Mouse (Mus musculus) lung, embryonic 15.5 days (tissue): Measurements from ENCODE around the gene Ywhah. TPM values are rescaled to one million over a fixed set of nuclear protein-coding genes. Genes with fewer than 3 reads are reported as not detected.
"Not testable (repeated sequence)": the region's sequence is repeated elsewhere in the genome, so short reads cannot be mapped to it uniquely, and the experiment has no call there.

ENCODE experiments used
- ATAC-seq: fragments of 200-750 bp; cut with Nextera tagmentation; 2 replicates; pipeline ENCODE4 v1.8.0; 2017; ENCODE audit warnings: moderate number of reproducible peaks, borderline replicate concordance; ENCODE audit not compliant: low FRiP score, low TSS enrichment; ENCODE audit errors: extremely low read depth
- H3K27ac ChIP-seq: fragments of 300-500 bp; sonication (generic); 2 replicates; pipeline ENCODE4 v1.5.1; 2015; ENCODE audit warnings: moderate library complexity, mild to moderate bottlenecking, inconsistent platforms
- H3K27me3 ChIP-seq: fragments of 300-500 bp; sonication (generic); 2 replicates; pipeline ENCODE4 v1.6.1; 2015; ENCODE audit warnings: inconsistent platforms
- H3K36me3 ChIP-seq: fragments of 300-500 bp; sonication (generic); 2 replicates; pipeline ENCODE4 v1.6.1; 2015; ENCODE audit warnings: inconsistent platforms
- H3K4me1 ChIP-seq: fragments of 300-500 bp; sonication (generic); 2 replicates; pipeline ENCODE4 v1.6.1; 2015; ENCODE audit warnings: inconsistent platforms
- H3K4me2 ChIP-seq: fragments of 300-500 bp; sonication (generic); 2 replicates; pipeline ENCODE4 v1.6.1; 2015; ENCODE audit warnings: inconsistent platforms, mild to moderate bottlenecking, moderate library complexity
- H3K4me3 ChIP-seq: fragments of 300-500 bp; sonication (generic); 2 replicates; pipeline ENCODE4 v1.5.1; 2015; ENCODE audit warnings: mild to moderate bottlenecking, inconsistent platforms
- H3K9ac ChIP-seq: fragments of 300-500 bp; sonication (generic); 2 replicates; pipeline ENCODE4 v1.6.1; 2015; ENCODE audit warnings: inconsistent platforms
- H3K9me3 ChIP-seq: fragments of 300-500 bp; sonication (generic); 2 replicates; pipeline ENCODE4 v1.6.1; 2016; ENCODE audit warnings: inconsistent platforms
- WGBS: fragments of 180-500 bp; shearing (Covaris S2); methylation state at CpG from one replicate; pipeline ENCODE4 v1.1.7; 2015; 5-methylcytosine and 5-hydroxymethylcytosine counted together
- polyA plus RNA-seq: library from polyadenylated mRNA; unstranded; fragments of >200 nt; fragmentation: Nextera tagmentation; extraction: Ambion mirVana; gene quantifications from 2 replicates; pipeline ENCODE4 v1.2.1, GENCODE M21; 2015

The Ywhah gene
- polyA plus RNA-seq, 1 experiment from 2014 or later = 455 TPM

- Histone ChIP-seq H3K4me2 (no peak overlapping the region), H3K4me1 (0 out of 2 replicates have a peak, but pooled peaks cover 3% of the 10 kb centered on the region), H3K9ac (no peak overlapping the region), H3K36me3 (no peaks in the 10 kb centered on the region), H3K4me3 (no peak overlapping the region), H3K27ac (no peak overlapping the region), H3K9me3 (no peaks in the 10 kb centered on the region), H3K27me3 (no peaks in the 10 kb centered on the region)
- WGBS = 30% methylated on average over 3 of the region's 3 CpGs
- no peak for ATAC-seq
Observed at GRCm38 (mm10) chr5:33034916-33035315, 16.3 kb downstream of the Ywhah start.

DNA sequence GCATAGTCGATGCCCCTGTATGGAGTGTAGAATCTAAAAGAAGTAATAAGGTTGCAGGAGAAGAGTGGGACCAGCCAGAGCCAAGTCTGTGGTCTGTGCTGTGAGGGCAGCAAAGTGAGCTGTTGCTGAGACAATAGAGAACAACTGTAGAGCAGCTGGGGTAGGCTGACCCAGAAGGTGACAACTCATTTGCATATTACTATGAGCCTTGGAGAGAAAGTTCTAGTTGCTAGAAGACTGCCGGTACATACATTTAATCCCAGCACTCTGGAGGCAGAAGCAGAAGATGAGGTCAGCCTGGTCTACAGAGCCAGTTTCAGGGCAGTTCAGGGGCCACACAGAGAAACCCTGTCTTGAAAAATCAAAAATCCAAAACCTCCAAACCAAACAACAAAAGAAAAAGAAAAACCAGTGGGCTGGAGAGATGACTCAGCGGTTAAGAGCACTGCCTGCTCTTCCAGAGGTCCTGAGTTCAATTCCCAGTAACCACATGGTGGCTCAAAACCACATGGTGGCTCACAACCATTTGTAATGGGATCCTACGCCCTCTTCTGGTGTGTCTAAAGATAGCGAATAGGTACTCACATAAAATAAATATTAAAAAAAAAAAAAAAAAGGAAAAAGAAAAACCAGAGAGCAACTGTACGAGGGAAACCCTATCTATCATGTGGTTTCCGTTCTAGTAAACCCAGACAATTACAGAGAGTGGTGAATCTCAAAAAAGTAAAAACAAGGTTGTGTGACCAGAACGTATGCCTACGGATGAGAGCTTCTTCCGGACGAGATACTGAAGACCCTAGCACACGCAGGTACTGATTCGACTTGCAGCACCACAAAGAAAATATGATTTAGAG, 20.3 kb downstream of the Ywhah start:
- peak overlapping the region; percentile 22 for H3K4me2 ChIP-seq
- no peaks in the 10 kb centered on the region for H3K36me3 ChIP-seq
- no peak overlapping the region for H3K9ac ChIP-seq
- no peaks in the 10 kb centered on the region for H3K27me3 ChIP-seq
- 0 out of 2 replicates have a peak, but pooled peaks cover 3% of the 10 kb centered on the region for H3K4me1 ChIP-seq
- no peak overlapping the region for H3K27ac ChIP-seq
- 41% methylated on average over 13 of the region's 13 CpGs for WGBS
- no peaks in the 10 kb centered on the region for H3K9me3 ChIP-seq
- ATAC-seq = no peak; the same call in 1 of the 2 replicates
- H3K4me3 ChIP-seq = no peak overlapping the region

DNA sequence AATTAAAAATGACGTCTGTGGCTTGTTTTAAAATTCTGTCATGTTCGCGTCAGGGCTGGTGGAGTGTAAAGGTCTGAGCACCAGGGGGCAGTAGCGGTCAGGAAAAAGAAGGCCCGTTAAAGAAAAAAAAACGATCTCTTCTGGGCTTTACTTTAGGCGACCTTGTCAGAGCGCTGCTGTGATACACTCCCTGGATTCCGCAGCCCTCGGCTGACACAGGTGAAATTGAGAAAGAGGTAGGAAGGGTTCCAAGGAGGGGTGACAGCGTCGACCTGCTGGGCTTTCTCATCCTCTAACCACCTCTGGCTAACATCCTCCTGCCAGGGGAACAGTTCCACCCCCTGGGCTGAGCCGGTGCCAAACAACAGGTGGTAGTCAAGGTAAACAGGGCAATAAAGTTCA, 20.9 kb downstream of the Ywhah start:
- H3K4me1 ChIP-seq = 0 out of 2 replicates have a peak, but pooled peaks cover 3% of the 10 kb centered on the region
- peak; percentile 35; the same call in 1 of the 2 replicates for ATAC-seq
- no peaks in the 10 kb centered on the region for H3K27me3 ChIP-seq
- no peaks in the 10 kb centered on the region for H3K9me3 ChIP-seq
- peak overlapping the region; percentile 47 for H3K4me2 ChIP-seq
- no peak overlapping the region for H3K9ac ChIP-seq
- H3K4me3 ChIP-seq = no peak overlapping the region
- no peak overlapping the region for H3K27ac ChIP-seq
- WGBS = 4% methylated on average over 13 of the region's 13 CpGs
- no peaks in the 10 kb centered on the region for H3K36me3 ChIP-seq

DNA sequence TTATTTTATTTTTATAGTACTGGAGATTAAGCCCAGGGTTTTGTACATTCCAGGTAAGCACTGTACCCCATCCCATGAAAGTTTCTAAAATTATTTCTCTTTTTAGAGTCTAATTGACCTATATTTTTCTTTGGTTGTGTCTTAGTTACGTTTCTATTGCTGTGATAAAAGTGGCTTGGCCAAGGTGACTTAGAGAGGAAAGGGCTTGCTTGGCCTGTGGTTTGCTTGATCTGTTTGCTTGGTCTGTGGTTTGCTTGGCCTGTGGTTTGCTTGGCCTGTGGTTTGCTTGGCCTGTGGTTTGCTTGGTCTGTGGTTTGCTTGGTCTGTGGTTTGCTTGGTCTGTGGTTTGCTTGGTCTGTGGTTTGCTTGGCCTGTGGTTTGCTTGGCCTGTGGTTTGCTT, 22.1 kb downstream of the Ywhah start:
- H3K4me3 ChIP-seq, ATAC-seq, H3K27ac ChIP-seq, H3K9me3 ChIP-seq, H3K36me3 ChIP-seq, H3K4me2 ChIP-seq, H3K9ac ChIP-seq, H3K27me3 ChIP-seq, H3K4me1 ChIP-seq: not testable (repeated sequence)
- WGBS = 67% methylated on average over 1 of the region's 1 CpGs

DNA sequence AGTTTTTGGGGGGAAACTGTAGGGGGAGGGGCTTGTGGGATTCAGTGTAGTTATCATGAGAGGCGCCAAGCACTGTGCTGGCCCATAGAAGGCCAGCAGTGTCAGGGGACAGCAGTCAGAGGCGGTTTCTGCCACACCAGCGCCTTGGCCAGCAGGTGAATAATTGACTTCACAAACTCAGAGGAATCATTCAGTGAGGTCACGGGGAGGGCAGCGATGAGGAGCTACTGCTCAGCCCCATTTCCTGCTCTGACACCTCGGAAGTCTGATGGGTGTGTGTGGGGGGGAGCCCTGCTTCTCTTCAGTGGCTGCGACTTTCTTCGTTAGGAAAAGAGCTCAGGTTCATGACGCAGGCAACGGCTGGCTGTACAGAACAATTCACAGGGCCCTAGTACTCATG, 24.8 kb downstream of the Ywhah start:
- Histone ChIP-seq H3K36me3 (no peaks in the 10 kb centered on the region), H3K9ac (no peak overlapping the region), H3K9me3 (no peaks in the 10 kb centered on the region), H3K4me1 (0 out of 2 replicates have a peak, but pooled peaks cover 3% of the 10 kb centered on the region), H3K27me3 (no peaks in the 10 kb centered on the region), H3K4me2 (no peak overlapping the region), H3K27ac (no peak overlapping the region), H3K4me3 (no peak overlapping the region)
- WGBS = 21% methylated on average over 10 of the region's 10 CpGs
- ATAC-seq = no peak

- Histone ChIP-seq H3K4me1 (no peaks in the 10 kb centered on the region), H3K9ac (no peak overlapping the region), H3K27ac (no peak overlapping the region), H3K27me3 (no peaks in the 10 kb centered on the region), H3K36me3 (no peaks in the 10 kb centered on the region), H3K4me3 (no peak overlapping the region), H3K9me3 (no peaks in the 10 kb centered on the region), H3K4me2 (no peak overlapping the region)
- no peak for ATAC-seq
- 88% methylated on average over 12 of the region's 12 CpGs for WGBS
Observed at GRCm38 (mm10) chr5:33044636-33045315, 26.2 kb downstream of the Ywhah start.

GRCm38 (mm10) chr5:33045316-33045705, 26.7 kb downstream of the Ywhah start:
- Histone ChIP-seq H3K9ac (no peak overlapping the region), H3K36me3 (no peaks in the 10 kb centered on the region), H3K9me3 (no peaks in the 10 kb centered on the region), H3K4me1 (no peaks in the 10 kb centered on the region), H3K27me3 (no peaks in the 10 kb centered on the region), H3K27ac (no peak overlapping the region), H3K4me2 (no peak overlapping the region), H3K4me3 (no peak overlapping the region)
- WGBS = 80% methylated on average over 6 of the region's 6 CpGs
- no peak for ATAC-seq

- Histone ChIP-seq H3K4me2 (no peak overlapping the region), H3K9me3 (no peaks in the 10 kb centered on the region), H3K36me3 (no peaks in the 10 kb centered on the region), H3K4me3 (no peak overlapping the region), H3K27ac (no peak overlapping the region), H3K4me1 (no peaks in the 10 kb centered on the region), H3K27me3 (no peaks in the 10 kb centered on the region), H3K9ac (no peak overlapping the region)
- 63% methylated on average over 14 of the region's 14 CpGs for WGBS
- ATAC-seq = no peak
Observed at GRCm38 (mm10) chr5:33052849-33053582, 34.4 kb downstream of the Ywhah start.

GRCm38 (mm10) chr5:33056126-33056765, 37.6 kb downstream of the Ywhah start:
- no peak overlapping the region for H3K4me2 ChIP-seq
- no peak overlapping the region for H3K9ac ChIP-seq
- H3K4me3 ChIP-seq = no peak overlapping the region
- WGBS = 77% methylated on average over 10 of the region's 10 CpGs
- H3K9me3 ChIP-seq = no peaks in the 10 kb centered on the region
- no peaks in the 10 kb centered on the region for H3K4me1 ChIP-seq
- ATAC-seq = no peak
- no peaks in the 10 kb centered on the region for H3K27me3 ChIP-seq
- no peaks in the 10 kb centered on the region for H3K36me3 ChIP-seq
- no peak overlapping the region for H3K27ac ChIP-seq

DNA sequence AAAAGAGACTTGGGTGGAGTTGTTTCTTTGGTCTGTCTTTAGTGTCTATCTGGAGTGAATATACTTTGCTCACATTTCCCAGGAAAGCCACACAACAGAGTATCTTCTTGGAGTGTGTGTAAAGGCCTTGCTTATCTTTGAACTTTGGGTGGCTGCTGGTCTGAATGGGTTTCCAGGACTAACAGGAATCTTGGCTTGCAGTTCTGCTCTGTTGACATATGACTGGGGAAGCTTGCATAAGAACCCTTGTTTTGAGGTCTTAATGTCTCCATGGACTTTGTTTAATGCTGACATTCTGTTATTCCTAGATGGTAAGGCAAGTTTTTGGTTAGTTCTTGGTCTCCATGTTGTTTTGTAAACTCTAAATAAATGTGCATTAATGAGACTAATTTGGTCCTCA, 51.5 kb downstream of the Ywhah start:
- no peaks in the 10 kb centered on the region for H3K4me1 ChIP-seq
- no peak overlapping the region for H3K9ac ChIP-seq
- ATAC-seq = no peak
- no peaks in the 10 kb centered on the region for H3K36me3 ChIP-seq
- no peak overlapping the region for H3K4me2 ChIP-seq
- no peak overlapping the region for H3K4me3 ChIP-seq
- H3K27ac ChIP-seq = no peak overlapping the region
- no peaks in the 10 kb centered on the region for H3K9me3 ChIP-seq
- no peaks in the 10 kb centered on the region for H3K27me3 ChIP-seq

GRCm38 (mm10) chr5:33076490-33077191, 58.0 kb downstream of the Ywhah start:
- Histone ChIP-seq H3K9ac (no peak overlapping the region), H3K4me3 (no peak overlapping the region), H3K9me3 (no peaks in the 10 kb centered on the region), H3K27ac (no peak overlapping the region), H3K4me2 (no peak overlapping the region), H3K27me3 (no peaks in the 10 kb centered on the region), H3K36me3 (no peaks in the 10 kb centered on the region), H3K4me1 (no peaks in the 10 kb centered on the region)
- ATAC-seq = no peak
- WGBS = 49% methylated on average over 6 of the region's 6 CpGs
